Mouse (Mus musculus): ENCODE measurements around the gene Poc1a. TPM values are rescaled to one million over a fixed set of nuclear protein-coding genes. Genes with fewer than 3 reads are reported as not detected.

The Poc1a gene
- polyA plus RNA-seq, 1 experiment from 2014 or later = 40.1 TPM

DNA sequence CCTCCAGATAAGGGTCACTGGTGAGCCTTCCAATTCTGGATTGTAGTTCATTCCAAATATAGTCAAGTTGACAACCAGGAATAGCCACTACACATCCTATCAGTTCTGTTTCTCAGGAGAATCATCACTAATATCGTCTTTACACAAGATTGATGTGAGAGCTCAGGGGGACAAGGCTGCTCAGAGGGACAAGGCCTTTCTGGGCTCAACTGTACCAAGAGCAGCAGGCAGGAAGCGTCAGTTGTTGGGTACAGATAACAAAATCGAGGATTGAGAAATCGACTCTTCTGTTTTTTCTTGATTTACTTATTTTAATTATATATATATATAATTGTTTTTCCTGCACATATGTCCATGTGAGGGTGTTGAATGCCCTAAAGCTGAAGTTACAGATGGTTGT lies 22.4 kb upstream of the Poc1a start:
- Histone ChIP-seq H3K36me3 (ENCODE audit: control insufficient read depth, insufficient read depth, low read length) (no peaks in the 10 kb centered on the region), H3K4me2 (ENCODE audit: low read depth, severe bottlenecking) (no peak overlapping the region), H3K9me3 (ENCODE audit: control insufficient read depth, low read length) (no peaks in the 10 kb centered on the region), H3K27ac (replicated peaks; ENCODE audit: low read depth, low read length) (no peak overlapping the region), H3K9ac (ENCODE audit: low read length) (no peak overlapping the region), H3K4me3 (ENCODE audit: low read depth, low read length) (no peak overlapping the region), H3K4me1 (ENCODE audit: control insufficient read depth, insufficient read depth, low read length) (no peaks in the 10 kb centered on the region), H3K27me3 (ENCODE audit: control insufficient read depth, insufficient read depth, low read length) (no peaks in the 10 kb centered on the region)
- ATAC-seq (ENCODE audit: insufficient number of reproducible peaks, low FRiP score, low TSS enrichment, low read depth) = no peak
- 85% methylated on average over 4 of the region's 4 CpGs for WGBS
- DNase-seq (ENCODE audit: low spot score) = no peak

DNA sequence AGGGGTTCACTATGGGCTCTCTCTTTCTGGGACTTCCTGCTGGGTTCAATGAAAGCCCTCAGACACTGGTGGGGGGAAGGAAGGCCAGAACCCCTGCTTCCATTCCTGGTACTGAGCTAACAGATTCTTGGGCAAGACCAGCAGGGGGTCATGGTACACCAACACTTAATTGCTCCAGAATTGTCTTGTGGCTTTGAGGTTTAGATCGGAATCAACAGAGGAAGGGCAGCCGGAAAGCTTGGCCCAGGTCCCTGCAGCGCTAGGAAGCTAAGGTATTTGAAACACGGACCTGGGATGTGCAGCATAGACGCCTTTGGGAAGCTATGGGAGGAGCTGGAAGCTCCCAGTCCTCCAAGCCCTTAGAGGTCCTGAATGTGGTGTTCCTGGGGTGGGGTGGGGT lies 21.9 kb upstream of the Poc1a start:
- no peaks in the 10 kb centered on the region for H3K4me1 ChIP-seq (ENCODE audit: control insufficient read depth, insufficient read depth, low read length)
- WGBS = 75% methylated on average over 5 of the region's 5 CpGs
- H3K9ac ChIP-seq (ENCODE audit: low read length) = no peak overlapping the region
- ATAC-seq (ENCODE audit: insufficient number of reproducible peaks, low FRiP score, low TSS enrichment, low read depth) = 0 out of 2 replicates have a peak, but pooled peaks have one; percentile 26
- H3K9me3 ChIP-seq (ENCODE audit: control insufficient read depth, low read length) = no peaks in the 10 kb centered on the region
- H3K27me3 ChIP-seq (ENCODE audit: control insufficient read depth, insufficient read depth, low read length) = no peaks in the 10 kb centered on the region
- DNase-seq (ENCODE audit: low spot score) = no peak
- H3K27ac ChIP-seq (replicated peaks; ENCODE audit: low read depth, low read length) = no peak overlapping the region
- no peak overlapping the region for H3K4me3 ChIP-seq (ENCODE audit: low read depth, low read length)
- no peak overlapping the region for H3K4me2 ChIP-seq (ENCODE audit: low read depth, severe bottlenecking)
- no peaks in the 10 kb centered on the region for H3K36me3 ChIP-seq (ENCODE audit: control insufficient read depth, insufficient read depth, low read length)

DNA sequence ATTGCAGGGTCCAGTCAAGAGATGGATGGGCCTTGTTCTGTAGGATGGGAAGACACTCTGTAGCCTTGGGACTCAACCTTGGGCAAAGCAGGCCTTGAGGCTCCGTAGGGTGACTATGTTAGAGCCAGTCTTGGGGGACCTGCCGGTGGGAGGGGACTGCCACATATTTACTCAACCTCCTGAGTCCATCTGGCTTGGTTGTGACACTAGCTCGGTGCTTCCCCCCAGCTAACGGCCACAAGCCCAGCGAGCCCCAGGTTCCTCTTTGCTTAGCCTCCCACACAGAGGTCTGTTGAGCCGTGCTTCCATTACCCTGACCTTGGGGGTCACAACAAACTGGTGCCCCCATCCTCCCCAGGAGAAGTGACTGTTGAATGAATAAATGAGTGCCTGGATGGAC lies 19.8 kb upstream of the Poc1a start:
- 88% methylated on average over 6 of the region's 6 CpGs for WGBS
- no peak for DNase-seq (ENCODE audit: low spot score)

DNA sequence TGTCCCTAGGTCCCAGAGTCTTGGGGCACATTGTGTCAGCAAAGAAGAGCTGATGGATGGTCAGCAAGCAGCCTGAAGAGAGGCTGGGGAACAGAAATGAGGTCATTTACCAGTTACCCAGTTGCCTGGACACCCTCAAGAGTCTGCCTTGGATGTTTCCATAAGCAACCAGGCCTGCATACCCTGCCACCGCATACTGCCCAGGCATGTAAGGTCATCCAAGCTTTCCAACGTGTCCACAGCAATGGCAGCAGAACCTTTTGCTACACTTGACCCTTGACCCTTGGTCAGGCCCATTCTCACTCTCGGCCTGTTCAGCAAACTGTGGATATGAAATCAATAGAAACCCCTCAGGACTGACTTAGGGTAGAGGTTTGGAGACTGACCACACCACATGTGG lies 19.4 kb upstream of the Poc1a start:
- no peaks in the 10 kb centered on the region for H3K27me3 ChIP-seq (ENCODE audit: control insufficient read depth, insufficient read depth, low read length)
- WGBS = 84% methylated on average over 3 of the region's 3 CpGs
- H3K9ac ChIP-seq (ENCODE audit: low read length) = no peak overlapping the region
- no peak overlapping the region for H3K4me2 ChIP-seq (ENCODE audit: low read depth, severe bottlenecking)
- no peak overlapping the region for H3K4me3 ChIP-seq (ENCODE audit: low read depth, low read length)
- H3K4me1 ChIP-seq (ENCODE audit: control insufficient read depth, insufficient read depth, low read length) = no peaks in the 10 kb centered on the region
- H3K27ac ChIP-seq (replicated peaks; ENCODE audit: low read depth, low read length) = no peak overlapping the region
- DNase-seq (ENCODE audit: low spot score) = no peak
- ATAC-seq (ENCODE audit: insufficient number of reproducible peaks, low FRiP score, low TSS enrichment, low read depth) = no peak
- no peaks in the 10 kb centered on the region for H3K9me3 ChIP-seq (ENCODE audit: control insufficient read depth, low read length)
- H3K36me3 ChIP-seq (ENCODE audit: control insufficient read depth, insufficient read depth, low read length) = no peaks in the 10 kb centered on the region

More for the DNA sequence above, 19.8 kb upstream of the Poc1a start:
- Histone ChIP-seq H3K27ac (replicated peaks; ENCODE audit: low read depth, low read length) (no peak overlapping the region), H3K36me3 (ENCODE audit: control insufficient read depth, insufficient read depth, low read length) (no peaks in the 10 kb centered on the region), H3K4me2 (ENCODE audit: low read depth, severe bottlenecking) (no peak overlapping the region), H3K27me3 (ENCODE audit: control insufficient read depth, insufficient read depth, low read length) (no peaks in the 10 kb centered on the region), H3K4me3 (ENCODE audit: low read depth, low read length) (no peak overlapping the region), H3K9ac (ENCODE audit: low read length) (no peak overlapping the region), H3K9me3 (ENCODE audit: control insufficient read depth, low read length) (no peaks in the 10 kb centered on the region), H3K4me1 (ENCODE audit: control insufficient read depth, insufficient read depth, low read length) (no peaks in the 10 kb centered on the region)
- no peak for ATAC-seq (ENCODE audit: insufficient number of reproducible peaks, low FRiP score, low TSS enrichment, low read depth)

GRCm38 (mm10) chr9:106262075-106262474 lies 18.8 kb upstream of the Poc1a start:
- Histone ChIP-seq H3K9ac (ENCODE audit: low read length) (no peak overlapping the region), H3K4me1 (ENCODE audit: control insufficient read depth, insufficient read depth, low read length) (no peaks in the 10 kb centered on the region), H3K27ac (replicated peaks; ENCODE audit: low read depth, low read length) (no peak overlapping the region), H3K4me2 (ENCODE audit: low read depth, severe bottlenecking) (no peak overlapping the region), H3K9me3 (ENCODE audit: control insufficient read depth, low read length) (no peaks in the 10 kb centered on the region), H3K4me3 (ENCODE audit: low read depth, low read length) (no peak overlapping the region), H3K27me3 (ENCODE audit: control insufficient read depth, insufficient read depth, low read length) (no peaks in the 10 kb centered on the region), H3K36me3 (ENCODE audit: control insufficient read depth, insufficient read depth, low read length) (no peaks in the 10 kb centered on the region)
- DNase-seq (ENCODE audit: low spot score) (no peak), ATAC-seq (ENCODE audit: insufficient number of reproducible peaks, low FRiP score, low TSS enrichment, low read depth) (no peak)
- WGBS = 87% methylated on average over 3 of the region's 3 CpGs

DNA sequence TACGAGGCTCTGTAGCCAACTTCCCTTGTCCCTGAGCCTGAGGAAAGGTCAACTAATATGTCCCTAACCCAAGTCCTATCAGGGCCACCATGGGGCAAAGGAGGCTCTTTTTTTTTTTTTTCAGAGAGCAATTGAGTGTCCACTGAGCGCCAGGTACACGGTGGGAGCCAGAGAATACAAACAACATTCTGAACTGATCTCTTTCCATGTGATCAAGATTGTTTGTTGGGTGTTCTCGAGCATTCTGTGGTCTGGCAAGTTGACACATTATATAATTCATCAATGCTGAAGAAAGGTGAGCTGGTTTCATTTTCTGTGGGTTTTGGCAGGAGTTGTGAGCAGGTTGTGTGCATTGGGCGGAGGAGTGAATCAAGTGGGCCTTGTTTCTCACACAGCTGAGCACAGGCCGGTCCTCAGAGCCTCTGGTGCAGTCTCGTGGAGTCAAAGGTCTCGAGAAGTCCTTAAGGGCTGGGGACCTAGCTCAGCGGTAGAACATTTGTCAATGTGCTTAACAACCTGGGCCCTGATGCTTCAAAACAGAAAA lies 17.4 kb upstream of the Poc1a start:
- H3K36me3 ChIP-seq (ENCODE audit: control insufficient read depth, insufficient read depth, low read length) = no peaks in the 10 kb centered on the region
- no peaks in the 10 kb centered on the region for H3K4me1 ChIP-seq (ENCODE audit: control insufficient read depth, insufficient read depth, low read length)
- H3K9ac ChIP-seq (ENCODE audit: low read length) = no peak overlapping the region
- ATAC-seq (ENCODE audit: insufficient number of reproducible peaks, low FRiP score, low TSS enrichment, low read depth) (no peak), DNase-seq (ENCODE audit: low spot score) (no peak)
- no peak overlapping the region for H3K4me2 ChIP-seq (ENCODE audit: low read depth, severe bottlenecking)
- no peak overlapping the region for H3K27ac ChIP-seq (replicated peaks; ENCODE audit: low read depth, low read length)
- WGBS = 83% methylated on average over 9 of the region's 9 CpGs
- no peaks in the 10 kb centered on the region for H3K9me3 ChIP-seq (ENCODE audit: control insufficient read depth, low read length)
- no peaks in the 10 kb centered on the region for H3K27me3 ChIP-seq (ENCODE audit: control insufficient read depth, insufficient read depth, low read length)
- no peak overlapping the region for H3K4me3 ChIP-seq (ENCODE audit: low read depth, low read length)

DNA sequence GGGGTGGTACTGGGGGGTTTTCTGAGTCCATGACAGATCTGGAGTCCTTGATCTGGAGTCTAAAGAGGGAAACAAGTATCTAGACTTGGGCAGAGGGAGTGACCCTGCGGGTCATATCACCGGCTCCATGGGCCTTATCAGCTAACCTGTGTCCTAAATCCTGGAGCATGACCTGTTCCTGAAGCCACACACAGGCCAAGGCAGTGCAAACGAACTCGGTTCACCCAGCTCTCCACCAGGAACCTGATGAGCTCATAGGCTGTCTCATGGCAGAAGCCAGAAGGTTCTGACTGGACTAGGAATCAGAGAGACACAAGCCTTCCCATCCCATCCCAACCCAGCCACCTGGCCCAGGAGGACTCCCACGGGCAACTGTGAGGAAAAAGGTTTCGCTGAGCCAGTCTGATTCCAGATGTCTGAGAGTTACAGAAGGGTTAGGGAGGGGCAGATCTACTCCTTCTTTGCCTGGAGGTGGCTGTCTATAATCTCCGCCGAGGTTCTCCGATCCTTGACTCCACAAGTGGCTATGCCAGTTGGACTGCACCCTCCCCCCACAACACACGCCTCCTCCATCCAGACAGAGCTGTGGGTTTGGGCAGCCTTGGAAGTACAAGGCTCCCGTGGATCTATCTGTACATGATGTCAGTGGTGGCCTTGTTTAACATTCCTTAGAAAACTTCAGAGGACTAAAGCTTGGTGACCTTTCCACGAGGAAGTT lies 15.3 kb upstream of the Poc1a start:
- Histone ChIP-seq H3K4me2 (ENCODE audit: low read depth, severe bottlenecking) (no peak overlapping the region), H3K27me3 (ENCODE audit: control insufficient read depth, insufficient read depth, low read length) (no peaks in the 10 kb centered on the region), H3K9ac (ENCODE audit: low read length) (no peak overlapping the region), H3K4me3 (ENCODE audit: low read depth, low read length) (no peak overlapping the region), H3K4me1 (ENCODE audit: control insufficient read depth, insufficient read depth, low read length) (no peaks in the 10 kb centered on the region), H3K36me3 (ENCODE audit: control insufficient read depth, insufficient read depth, low read length) (no peaks in the 10 kb centered on the region), H3K27ac (replicated peaks; ENCODE audit: low read depth, low read length) (no peak overlapping the region), H3K9me3 (ENCODE audit: control insufficient read depth, low read length) (no peaks in the 10 kb centered on the region)
- WGBS = 81% methylated on average over 12 of the region's 12 CpGs
- ATAC-seq (ENCODE audit: insufficient number of reproducible peaks, low FRiP score, low TSS enrichment, low read depth) (no peak), DNase-seq (ENCODE audit: low spot score) (no peak)

- Histone ChIP-seq H3K27me3 (ENCODE audit: control insufficient read depth, insufficient read depth, low read length) (no peaks in the 10 kb centered on the region), H3K36me3 (ENCODE audit: control insufficient read depth, insufficient read depth, low read length) (no peaks in the 10 kb centered on the region), H3K4me1 (ENCODE audit: control insufficient read depth, insufficient read depth, low read length) (no peaks in the 10 kb centered on the region), H3K4me2 (ENCODE audit: low read depth, severe bottlenecking) (no peak overlapping the region), H3K9me3 (ENCODE audit: control insufficient read depth, low read length) (no peaks in the 10 kb centered on the region), H3K27ac (replicated peaks; ENCODE audit: low read depth, low read length) (no peak overlapping the region), H3K9ac (ENCODE audit: low read length) (no peak overlapping the region), H3K4me3 (ENCODE audit: low read depth, low read length) (no peak overlapping the region)
- no peak for ATAC-seq (ENCODE audit: insufficient number of reproducible peaks, low FRiP score, low TSS enrichment, low read depth)
- 62% methylated on average over 2 of the region's 2 CpGs for WGBS
- no peak for DNase-seq (ENCODE audit: low spot score)
Measured at GRCm38 (mm10) chr9:106266936-106267657, 13.8 kb upstream of the Poc1a start.
